Mouse (Mus musculus) kidney, embryonic 15.5 days (tissue): ENCODE data around the gene Tmem51. TPM values are rescaled to one million over a fixed set of nuclear protein-coding genes. Genes with fewer than 3 reads are reported as not detected.

Experiments
- ATAC-seq: fragments of 200-750 bp; cut with Nextera tagmentation; replicated peaks from 2 replicates; pipeline ENCODE4 v1.8.0; 2017; ENCODE audit warnings: moderate TSS enrichment; ENCODE audit not compliant: low FRiP score
- H3K27ac ChIP-seq: fragments of 300-500 bp; sonication (generic); 2 replicates; pipeline ENCODE4 v1.5.1; 2015; ENCODE audit warnings: mild to moderate bottlenecking, inconsistent platforms
- H3K27me3 ChIP-seq: fragments of 300-500 bp; sonication (generic); 2 replicates; pipeline ENCODE4 v1.6.1; 2015; ENCODE audit warnings: inconsistent platforms
- H3K36me3 ChIP-seq: fragments of 300-500 bp; sonication (generic); 2 replicates; pipeline ENCODE4 v1.6.1; 2015; ENCODE audit warnings: inconsistent platforms
- H3K4me1 ChIP-seq: fragments of 300-500 bp; sonication (generic); 2 replicates; pipeline ENCODE4 v1.6.1; 2015; ENCODE audit warnings: inconsistent platforms
- H3K4me2 ChIP-seq: fragments of 300-500 bp; sonication (generic); 2 replicates; pipeline ENCODE4 v1.6.1; 2015; ENCODE audit warnings: moderate library complexity, mild to moderate bottlenecking, inconsistent platforms
- H3K4me3 ChIP-seq: fragments of 300-500 bp; sonication (generic); replicated peaks from 2 replicates; pipeline ENCODE4 v1.5.1; 2015; ENCODE audit warnings: mild to moderate bottlenecking, inconsistent platforms
- H3K9ac ChIP-seq: fragments of 300-500 bp; sonication (generic); 2 replicates; pipeline ENCODE4 v1.6.1; 2015; ENCODE audit warnings: mild to moderate bottlenecking, inconsistent platforms
- H3K9me3 ChIP-seq: fragments of 300-500 bp; sonication (generic); replicated peaks from 2 replicates; pipeline ENCODE4 v1.6.1; 2016; ENCODE audit warnings: inconsistent platforms
- WGBS: fragments of 180-500 bp; shearing (Covaris S2); methylation state at CpG from one replicate; pipeline ENCODE4 v1.1.7; 2015; ENCODE audit warnings: mixed read lengths; 5-methylcytosine and 5-hydroxymethylcytosine counted together
- polyA plus RNA-seq: library from polyadenylated mRNA; unstranded; fragments of >200 nt; fragmentation: Nextera tagmentation; extraction: Ambion mirVana; gene quantifications from 2 replicates; pipeline ENCODE4 v1.2.1, GENCODE M21; 2015

Tmem51 gene
- polyA plus RNA-seq, 1 experiment from 2014 or later: 29.5 TPM

GRCm38 (mm10) chr4:142095513-142096241, 11.6 kb upstream of the Tmem51 start:
- Histone ChIP-seq H3K4me2 (0 out of 2 replicates have a peak overlapping the region, but pooled peaks have one; percentile 12), H3K9ac (no peak overlapping the region), H3K27ac (peak overlapping the region; percentile 71), H3K9me3 (no peaks in the 10 kb centered on the region), H3K36me3 (no peaks in the 10 kb centered on the region), H3K4me1 (peaks cover 28% of the 10 kb centered on the region), H3K27me3 (no peaks in the 10 kb centered on the region), H3K4me3 (no peak overlapping the region)
- 31% methylated on average over 15 of the region's 15 CpGs for WGBS
- peak; percentile 63 for ATAC-seq

- no peaks in the 10 kb centered on the region for H3K36me3 ChIP-seq
- no peaks in the 10 kb centered on the region for H3K27me3 ChIP-seq
- WGBS: 74% methylated on average over 11 of the region's 11 CpGs
Observed at GRCm38 (mm10) chr4:142094386-142094785, 10.3 kb upstream of the Tmem51 start.

GRCm38 (mm10) chr4:142091100-142091499, 7.0 kb upstream of the Tmem51 start:
- WGBS: 37% methylated on average over 2 of the region's 2 CpGs
- no peak overlapping the region for H3K4me2 ChIP-seq
- no peak overlapping the region for H3K4me3 ChIP-seq
- peaks cover 6% of the 10 kb centered on the region for H3K27me3 ChIP-seq
- H3K4me1 ChIP-seq: peaks cover 17% of the 10 kb centered on the region
- no peak overlapping the region for H3K27ac ChIP-seq
- H3K9me3 ChIP-seq: no peaks in the 10 kb centered on the region
- H3K9ac ChIP-seq: no peak overlapping the region
- ATAC-seq: 0 out of 2 replicates have a peak, but pooled peaks have one; percentile 17
- H3K36me3 ChIP-seq: no peaks in the 10 kb centered on the region

More at GRCm38 (mm10) chr4:142094386-142094785, 10.3 kb upstream of the Tmem51 start:
- Histone ChIP-seq H3K4me2 (no peak overlapping the region), H3K4me1 (peaks cover 28% of the 10 kb centered on the region), H3K9ac (no peak overlapping the region), H3K4me3 (no peak overlapping the region), H3K9me3 (no peaks in the 10 kb centered on the region), H3K27ac (no peak overlapping the region)
- ATAC-seq: no peak

- Histone ChIP-seq H3K27me3 (peaks cover 12% of the 10 kb centered on the region), H3K4me1 (peaks cover 13% of the 10 kb centered on the region), H3K36me3 (no peaks in the 10 kb centered on the region), H3K4me2 (no peak overlapping the region), H3K4me3 (no peak overlapping the region), H3K9ac (no peak overlapping the region), H3K27ac (no peak overlapping the region), H3K9me3 (no peaks in the 10 kb centered on the region)
- 84% methylated on average over 6 of the region's 6 CpGs for WGBS
- no peak for ATAC-seq
Observed at GRCm38 (mm10) chr4:142089966-142090365, 5.9 kb upstream of the Tmem51 start.

- H3K4me3 ChIP-seq: no peak overlapping the region
- H3K27me3 ChIP-seq: peaks cover 12% of the 10 kb centered on the region
- peaks cover 21% of the 10 kb centered on the region for H3K4me1 ChIP-seq
- 57% methylated on average over 6 of the region's 6 CpGs for WGBS
- no peaks in the 10 kb centered on the region for H3K36me3 ChIP-seq
- no peak for ATAC-seq
- H3K9ac ChIP-seq: no peak overlapping the region
- H3K4me2 ChIP-seq: no peak overlapping the region
- H3K9me3 ChIP-seq: no peaks in the 10 kb centered on the region
- no peak overlapping the region for H3K27ac ChIP-seq
Observed at GRCm38 (mm10) chr4:142088836-142089235, 4.7 kb upstream of the Tmem51 start.

GRCm38 (mm10) chr4:142088409-142088808, 4.3 kb upstream of the Tmem51 start:
- no peak for ATAC-seq
- no peak overlapping the region for H3K9ac ChIP-seq
- H3K9me3 ChIP-seq: no peaks in the 10 kb centered on the region
- H3K27ac ChIP-seq: no peak overlapping the region
- peaks cover 12% of the 10 kb centered on the region for H3K27me3 ChIP-seq
- H3K4me3 ChIP-seq: no peak overlapping the region
- H3K4me2 ChIP-seq: no peak overlapping the region
- peaks cover 24% of the 10 kb centered on the region for H3K4me1 ChIP-seq
- no peaks in the 10 kb centered on the region for H3K36me3 ChIP-seq
- WGBS: 44% methylated on average over 4 of the region's 4 CpGs

GRCm38 (mm10) chr4:142084936-142085563, 946 bp upstream of the Tmem51 start:
- H3K9ac ChIP-seq: peak overlapping the region; percentile 52; the same call in 1 of the 2 replicates
- H3K4me3 ChIP-seq: peak overlapping the region; percentile 61
- peaks cover 19% of the 10 kb centered on the region for H3K27me3 ChIP-seq
- no peaks in the 10 kb centered on the region for H3K9me3 ChIP-seq
- 7% methylated on average over 20 of the region's 20 CpGs for WGBS
- H3K27ac ChIP-seq: peak overlapping the region; percentile 92
- H3K4me2 ChIP-seq: peak overlapping the region; percentile 97
- H3K36me3 ChIP-seq: no peaks in the 10 kb centered on the region
- H3K4me1 ChIP-seq: peaks cover 50% of the 10 kb centered on the region
- no peak for ATAC-seq

- Histone ChIP-seq H3K27ac (peak overlapping the region; percentile 92), H3K4me3 (peak overlapping the region; percentile 61), H3K4me2 (peak overlapping the region; percentile 97), H3K9ac (peak overlapping the region; percentile 52), H3K4me1 (peaks cover 51% of the 10 kb centered on the region), H3K36me3 (no peaks in the 10 kb centered on the region), H3K27me3 (peaks cover 19% of the 10 kb centered on the region), H3K9me3 (no peaks in the 10 kb centered on the region)
- ATAC-seq: peak; percentile 84
- under 1% methylated on average over 28 of the region's 29 CpGs for WGBS
Observed at GRCm38 (mm10) chr4:142083762-142084130, 358 bp downstream of the Tmem51 start.

- Histone ChIP-seq H3K27me3 (peaks cover 19% of the 10 kb centered on the region), H3K4me2 (peak overlapping the region; percentile 97), H3K27ac (peak overlapping the region; percentile 92; the same call in 1 of the 2 replicates), H3K4me3 (peak overlapping the region; percentile 61), H3K36me3 (no peaks in the 10 kb centered on the region), H3K9me3 (no peaks in the 10 kb centered on the region), H3K4me1 (peaks cover 55% of the 10 kb centered on the region), H3K9ac (peak overlapping the region; percentile 52)
- no peak for ATAC-seq
- WGBS: 41% methylated on average over 6 of the region's 6 CpGs
Observed at GRCm38 (mm10) chr4:142083193-142083592, 911 bp downstream of the Tmem51 start.

GRCm38 (mm10) chr4:142082703-142083102, 1.4 kb downstream of the Tmem51 start:
- no peak for ATAC-seq

GRCm38 (mm10) chr4:142081631-142082283, 2.3 kb downstream of the Tmem51 start:
- Histone ChIP-seq H3K4me3 (no peak overlapping the region), H3K27ac (peak overlapping the region; percentile 41; the same call in 1 of the 2 replicates), H3K27me3 (peaks cover 18% of the 10 kb centered on the region), H3K9ac (no peak overlapping the region), H3K9me3 (no peaks in the 10 kb centered on the region), H3K36me3 (no peaks in the 10 kb centered on the region), H3K4me2 (peak overlapping the region; percentile 97; the same call in 1 of the 2 replicates), H3K4me1 (peaks cover 70% of the 10 kb centered on the region)
- 43% methylated on average over 13 of the region's 13 CpGs for WGBS
- ATAC-seq: no peak

More at GRCm38 (mm10) chr4:142082703-142083102, 1.4 kb downstream of the Tmem51 start:
- WGBS: 74% methylated on average over 4 of the region's 4 CpGs
- H3K4me3 ChIP-seq: no peak overlapping the region
- peaks cover 19% of the 10 kb centered on the region for H3K27me3 ChIP-seq
- H3K27ac ChIP-seq: no peak overlapping the region
- H3K36me3 ChIP-seq: no peaks in the 10 kb centered on the region
- H3K9ac ChIP-seq: no peak overlapping the region
- H3K9me3 ChIP-seq: no peaks in the 10 kb centered on the region
- peaks cover 60% of the 10 kb centered on the region for H3K4me1 ChIP-seq
- peak overlapping the region; percentile 97 for H3K4me2 ChIP-seq
